Mouse (Mus musculus) megakaryocyte progenitor cell, adult 5-6 weeks (primary cell): Measurements from ENCODE around the gene Hist1h3i. TPM values are rescaled to one million over a fixed set of nuclear protein-coding genes. Genes with fewer than 3 reads are reported as not detected.

ENCODE experiments used
- ATAC-seq: replicated peaks from 2 replicates; pipeline ENCODE4 v1.8.0; 2016; ENCODE audit warnings: mild to moderate bottlenecking, moderate TSS enrichment, inconsistent platforms; ENCODE audit not compliant: poor library complexity
- total RNA-seq, 2 experiments: library from RNA; stranded (forward) in 1 of 2; stranded (reverse) in 1 of 2; fragments of 157-497, 149-512 nt in 1 of 2; fragments of 200-1000 nt in 1 of 2; gene quantifications; 2 replicates each; pipeline versions ENCODE4 v1.2.3 to v1.2.4; 2015 to 2017

The Hist1h3i gene
- 244 and 246 TPM in 2 replicates for total RNA-seq (2015)
- total RNA-seq (2017) = 294 and 383 TPM in 2 replicates

- peak; percentile 23 for ATAC-seq
These were observed at the start of gene Hist1h3i for GRCm38 (mm10) chr13:21783255-21783617. Gene Hist1h3i, minus strand, starts transcription at chr13:21783370.

- peak; percentile 46 for ATAC-seq
These were observed 48.5 kb upstream of the Hist1h3i start, which contains the start of gene Hist1h4n for GRCm38 (mm10) chr13:21831418-21832394. Gene Hist1h4n, minus strand, starts transcription at chr13:21832196.

GRCm38 (mm10) chr13:21830344-21830743, 47.2 kb upstream of the Hist1h3i start:
- ATAC-seq = no peak

GRCm38 (mm10) chr13:21828511-21828910, 45.3 kb upstream of the Hist1h3i start:
- no peak for ATAC-seq

- ATAC-seq = peak; percentile 71
These were observed 37.1 kb upstream of the Hist1h3i start for GRCm38 (mm10) chr13:21820082-21820890.

- ATAC-seq = peak; percentile 49
These were observed 28.9 kb upstream of the Hist1h3i start for GRCm38 (mm10) chr13:21812092-21812491.

- peak; percentile 52 for ATAC-seq
These were observed 28.4 kb upstream of the Hist1h3i start, which contains the start of gene Hist1h4m for GRCm38 (mm10) chr13:21811539-21811938. Gene Hist1h4m, plus strand, starts transcription at chr13:21811746.

- ATAC-seq = peak; percentile 24
These were observed 27.9 kb upstream of the Hist1h3i start for GRCm38 (mm10) chr13:21811074-21811473.

GRCm38 (mm10) chr13:21810073-21810472, 26.9 kb upstream of the Hist1h3i start, which contains the start of the genes Hist1h2bq and Hist1h2ao:
Gene Hist1h2bq, minus strand, starts transcription at chr13:21810197.
Gene Hist1h2ao, plus strand, starts transcription at chr13:21810465.
- peak; percentile 69 for ATAC-seq

GRCm38 (mm10) chr13:21803058-21803457, 19.9 kb upstream of the Hist1h3i start:
- ATAC-seq = peak; percentile 99

GRCm38 (mm10) chr13:21797163-21797562, 14.0 kb upstream of the Hist1h3i start:
- peak; percentile 98 for ATAC-seq

GRCm38 (mm10) chr13:21795584-21795983, 12.4 kb upstream of the Hist1h3i start:
- ATAC-seq = no peak

GRCm38 (mm10) chr13:21790601-21791283, 7.6 kb upstream of the Hist1h3i start:
- ATAC-seq = no peak

- ATAC-seq = no peak
These were observed 6.8 kb upstream of the Hist1h3i start for GRCm38 (mm10) chr13:21789925-21790324.

- ATAC-seq = no peak
These were observed 4.8 kb upstream of the Hist1h3i start for GRCm38 (mm10) chr13:21787760-21788593.

- ATAC-seq = peak; percentile 76
These were observed 3.9 kb upstream of the Hist1h3i start, which contains the start of the genes Hist1h2an and Hist1h2bp for GRCm38 (mm10) chr13:21786899-21787629. Gene Hist1h2an, minus strand, starts transcription at chr13:21787218. Gene Hist1h2bp, plus strand, starts transcription at chr13:21787461.

GRCm38 (mm10) chr13:21786189-21786898, 3.2 kb upstream of the Hist1h3i start:
- no peak for ATAC-seq

- no peak for ATAC-seq
These were observed 1.1 kb upstream of the Hist1h3i start for GRCm38 (mm10) chr13:21784311-21784710.
